Mouse (Mus musculus): ENCODE results near the gene Ms4a12.
"Not testable (repeated sequence)": the region's sequence is repeated elsewhere in the genome, so short reads cannot be mapped to it uniquely, and the experiment has no call there.

Ms4a12 gene

GRCm38 (mm10) chr19:11232348-11232747, at the start of gene Ms4a12:
Ms4a12 (minus strand) TSS chr19:11232448.
- no peak for DNase-seq

GRCm38 (mm10) chr19:11280223-11280622, 48.0 kb upstream of the Ms4a12 start:
- DNase-seq, result no peak

GRCm38 (mm10) chr19:11276431-11276830, 44.2 kb upstream of the Ms4a12 start:
- DNase-seq, result no peak

- no peak for DNase-seq
Measured at GRCm38 (mm10) chr19:11266956-11267355, 34.7 kb upstream of the Ms4a12 start.

GRCm38 (mm10) chr19:11266052-11266845, 34.0 kb upstream of the Ms4a12 start, which contains the start of gene Ms4a1:
Ms4a1 (minus strand) TSS chr19:11266241.
- peak; percentile 49 to 60 for DNase-seq

GRCm38 (mm10) chr19:11264602-11265185, 32.4 kb upstream of the Ms4a12 start:
- no peak for DNase-seq

GRCm38 (mm10) chr19:11263549-11263948, 31.3 kb upstream of the Ms4a12 start:
- no peak for DNase-seq

GRCm38 (mm10) chr19:11262932-11263331, 30.7 kb upstream of the Ms4a12 start:
- not testable (repeated sequence) for DNase-seq

- DNase-seq, result no peak
Measured at GRCm38 (mm10) chr19:11261522-11261921, 29.3 kb upstream of the Ms4a12 start.

- DNase-seq, result peak in 1 of 2 experiments; percentile 30
Measured at GRCm38 (mm10) chr19:11244230-11244629, 12.0 kb upstream of the Ms4a12 start.

GRCm38 (mm10) chr19:11242560-11242959, 10.3 kb upstream of the Ms4a12 start:
- no peak for DNase-seq

- DNase-seq, result no peak
Measured at GRCm38 (mm10) chr19:11235820-11236219, 3.6 kb upstream of the Ms4a12 start.

GRCm38 (mm10) chr19:11234921-11235735, 2.9 kb upstream of the Ms4a12 start:
- DNase-seq, result no peak

- DNase-seq, result no peak
Measured at GRCm38 (mm10) chr19:11234244-11234643, 2.0 kb upstream of the Ms4a12 start.

GRCm38 (mm10) chr19:11196546-11196945, 35.7 kb downstream of the Ms4a12 start, which contains the start of gene Ms4a13:
Ms4a13 (minus strand) TSS chr19:11196737.
- DNase-seq, result no peak

GRCm38 (mm10) chr19:11192552-11192951, 39.7 kb downstream of the Ms4a12 start:
- no peak for DNase-seq

- DNase-seq, result peak; percentile 27 to 68
Measured at GRCm38 (mm10) chr19:11184121-11184520, 48.1 kb downstream of the Ms4a12 start.

- DNase-seq, result no peak
Measured at GRCm38 (mm10) chr19:11177464-11177863, 54.8 kb downstream of the Ms4a12 start.

GRCm38 (mm10) chr19:11165172-11165571, 67.1 kb downstream of the Ms4a12 start, which contains the start of gene 1700025F22Rik:
1700025F22Rik (minus strand) TSS chr19:11165320.
- peak; percentile 45 to 69 for DNase-seq
